Mouse (Mus musculus) spleen, postnatal 14 days (tissue): ENCODE data around the gene Tnfsf8.

Source experiments
- DNase-seq, 2 experiments: peaks; one replicate each; pipeline ENCODE4 v3.0.0; 2021 to 2022; ENCODE audit warnings: low spot score in 2 of 2

Tnfsf8 gene

GRCm38 (mm10) chr4:63860688-63861540, at the start of gene Tnfsf8:
Gene Tnfsf8 (minus strand): TSS chr4:63861347.
- DNase-seq, result peak in 1 of 2 experiments; percentile 10

- no peak for DNase-seq
Observed at GRCm38 (mm10) chr4:63908511-63908910, 47.4 kb upstream of the Tnfsf8 start.

GRCm38 (mm10) chr4:63907473-63907872, 46.3 kb upstream of the Tnfsf8 start:
- no peak for DNase-seq

GRCm38 (mm10) chr4:63906050-63906449, 44.9 kb upstream of the Tnfsf8 start:
- DNase-seq, result no peak

GRCm38 (mm10) chr4:63899081-63899523, 38.0 kb upstream of the Tnfsf8 start:
- no peak for DNase-seq

- DNase-seq, result no peak
Observed at GRCm38 (mm10) chr4:63897152-63897551, 36.0 kb upstream of the Tnfsf8 start.

GRCm38 (mm10) chr4:63886156-63886555, 25.0 kb upstream of the Tnfsf8 start:
- no peak for DNase-seq

- DNase-seq, result no peak
Observed at GRCm38 (mm10) chr4:63876720-63877119, 15.6 kb upstream of the Tnfsf8 start.

- no peak for DNase-seq
Observed at GRCm38 (mm10) chr4:63875480-63875879, 14.3 kb upstream of the Tnfsf8 start.

- no peak for DNase-seq
Observed at GRCm38 (mm10) chr4:63870678-63871077, 9.5 kb upstream of the Tnfsf8 start.

GRCm38 (mm10) chr4:63868770-63869169, 7.6 kb upstream of the Tnfsf8 start:
- DNase-seq, result no peak

- no peak for DNase-seq
Observed at GRCm38 (mm10) chr4:63862953-63863352, 1.8 kb upstream of the Tnfsf8 start.

- no peak for DNase-seq
Observed at GRCm38 (mm10) chr4:63862092-63862697, 1.0 kb upstream of the Tnfsf8 start.

- no peak for DNase-seq
Observed at GRCm38 (mm10) chr4:63860236-63860635, 911 bp downstream of the Tnfsf8 start.

GRCm38 (mm10) chr4:63859785-63860203, 1.4 kb downstream of the Tnfsf8 start:
- no peak for DNase-seq

GRCm38 (mm10) chr4:63858646-63859224, 2.4 kb downstream of the Tnfsf8 start:
- DNase-seq, result no peak

- no peak for DNase-seq
Observed at GRCm38 (mm10) chr4:63856764-63857163, 4.4 kb downstream of the Tnfsf8 start.

- DNase-seq, result no peak
Observed at GRCm38 (mm10) chr4:63853782-63854386, 7.3 kb downstream of the Tnfsf8 start.

GRCm38 (mm10) chr4:63850082-63850481, 11.1 kb downstream of the Tnfsf8 start:
- DNase-seq, result no peak

- no peak for DNase-seq
Observed at GRCm38 (mm10) chr4:63846881-63847597, 14.1 kb downstream of the Tnfsf8 start.

- DNase-seq, result no peak
Observed at GRCm38 (mm10) chr4:63845760-63846159, 15.4 kb downstream of the Tnfsf8 start.

- no peak for DNase-seq
Observed at GRCm38 (mm10) chr4:63843924-63844323, 17.2 kb downstream of the Tnfsf8 start.
